Comparison of ENCODE assay signal across 10 mouse cellular contexts in genomic region chr1:22105496-22105895, GRCm38 (mm10).
DNase-seq lines count a peak whose midpoint lies in the region; ATAC-seq and TF ChIP-seq lines count a peak whose summit lies in the region.
"Had no signal": no experiment of that assay in that cellular context is flagged by ENCODE, and none has a peak within 500 bp of the region (broad histone marks: within the 10 kb centered on the region; RNA-seq: fewer than 3 reads in every experiment).

No protein-coding gene starts in this region.

- H3K79me2 ChIP-seq in liver, adult 2 months (ENCODE audit: control insufficient read depth, insufficient read depth, low read length) = no peaks in the 10 kb centered on the region

- H3K4me1 ChIP-seq in forebrain, postnatal 0 days (ENCODE audit: insufficient read depth) = no peaks in the 10 kb centered on the region
- H3K4me1 ChIP-seq in forebrain, embryonic 13.5 days = no peaks in the 10 kb centered on the region
- H3K4me1 ChIP-seq in liver, adult 2 months (ENCODE audit: control insufficient read depth, insufficient read depth, low read length) = no peaks in the 10 kb centered on the region
- no peaks in the 10 kb centered on the region for H3K4me1 ChIP-seq in liver, postnatal 0 days (ENCODE audit: insufficient read depth)
- H3K4me1 ChIP-seq in E14TG2a.4 (replicated peaks; ENCODE audit: low read depth, low read length) = no peaks in the 10 kb centered on the region
- H3K4me1 ChIP-seq: lung, embryonic 15.5 days had no signal

- no peaks in the 10 kb centered on the region for H3K27me3 ChIP-seq in forebrain, postnatal 0 days (ENCODE audit: insufficient read depth, low read length)
- H3K27me3 ChIP-seq in forebrain, embryonic 13.5 days = no peaks in the 10 kb centered on the region
- H3K27me3 ChIP-seq in liver, adult 2 months (ENCODE audit: control insufficient read depth, insufficient read depth, low read length) = no peaks in the 10 kb centered on the region
- H3K27me3 ChIP-seq in liver, postnatal 0 days (ENCODE audit: insufficient read depth, low read length) = no peaks in the 10 kb centered on the region
- no peaks in the 10 kb centered on the region for H3K27me3 ChIP-seq in E14TG2a.4 (ENCODE audit: insufficient read depth, low read length)
- H3K27me3 ChIP-seq: lung, embryonic 15.5 days had no signal

- H3K4me3 ChIP-seq in forebrain, postnatal 0 days (ENCODE audit: low read depth, low read length) = no peak overlapping the region
- no peak overlapping the region for H3K4me3 ChIP-seq in forebrain, embryonic 13.5 days
- no peak overlapping the region for H3K4me3 ChIP-seq in liver, adult 2 months (ENCODE audit: insufficient read depth, low read depth, low read length)
- no peak overlapping the region for H3K4me3 ChIP-seq in liver, postnatal 0 days (ENCODE audit: low read depth, low read length)
- no peak overlapping the region for H3K4me3 ChIP-seq in E14TG2a.4 (replicated peaks; ENCODE audit: low read length)
- H3K4me3 ChIP-seq: lung, embryonic 15.5 days had no signal

- no peak overlapping the region for H3K4me2 ChIP-seq in forebrain, postnatal 0 days (ENCODE audit: low read depth)
- H3K4me2 ChIP-seq in forebrain, embryonic 13.5 days = no peak overlapping the region
- H3K4me2 ChIP-seq in liver, postnatal 0 days (ENCODE audit: low read depth, low read length) = no peak overlapping the region
- H3K4me2 ChIP-seq: lung, embryonic 15.5 days had no signal

- ATAC-seq in forebrain, postnatal 0 days = no peak
- ATAC-seq in forebrain, embryonic 13.5 days = no peak
- ATAC-seq in liver, postnatal 0 days = no peak

- no peaks in the 10 kb centered on the region for H3K36me3 ChIP-seq in forebrain, postnatal 0 days (ENCODE audit: insufficient read depth)
- no peaks in the 10 kb centered on the region for H3K36me3 ChIP-seq in forebrain, embryonic 13.5 days (ENCODE audit: poor library complexity, severe bottlenecking)
- no peaks in the 10 kb centered on the region for H3K36me3 ChIP-seq in liver, adult 2 months (ENCODE audit: control insufficient read depth, insufficient read depth, low read length)
- no peaks in the 10 kb centered on the region for H3K36me3 ChIP-seq in liver, postnatal 0 days (replicated peaks; ENCODE audit: insufficient read depth, low read length)
- H3K36me3 ChIP-seq in E14TG2a.4 (ENCODE audit: insufficient read depth, low read length) = no peaks in the 10 kb centered on the region
- H3K36me3 ChIP-seq: lung, embryonic 15.5 days had no signal

- peak; percentile 16; the same call in 1 of the 2 replicates for TF ChIP-seq CTCF in forebrain, postnatal 0 days (IDR thresholded peaks at IDR 0.05; ENCODE audit: low read depth)
- TF ChIP-seq CTCF in liver, adult 2 months (IDR thresholded peaks at IDR 0.05; ENCODE audit: low read depth, low read length) = peak; percentile 65
- no peak for TF ChIP-seq CTCF in liver, postnatal 0 days (IDR thresholded peaks at IDR 0.05; ENCODE audit: low read depth)
- peak; percentile 59 for TF ChIP-seq CTCF in E14TG2a.4 (conservative IDR thresholded peaks at IDR 0.05; ENCODE audit: low read length)

- no peak for TF ChIP-seq EP300 in liver, postnatal 0 days (IDR thresholded peaks at IDR 0.05; ENCODE audit: low read depth)

- H3K9me3 ChIP-seq in forebrain, postnatal 0 days (ENCODE audit: low read length) = no peaks in the 10 kb centered on the region
- H3K9me3 ChIP-seq in forebrain, embryonic 13.5 days (replicated peaks) = no peaks in the 10 kb centered on the region
- H3K9me3 ChIP-seq in liver, postnatal 0 days (ENCODE audit: low read length) = no peaks in the 10 kb centered on the region
- no peaks in the 10 kb centered on the region for H3K9me3 ChIP-seq in E14TG2a.4 (ENCODE audit: low read length)
- H3K9me3 ChIP-seq: lung, embryonic 15.5 days had no signal

- no peak for DNase-seq in forebrain, postnatal 0 days
- no peak for DNase-seq in liver, adult 2 months (ENCODE audit: extremely low read depth, low read depth, low spot score)
- DNase-seq in liver, postnatal 0 days = no peak
- peak; percentile 12 for DNase-seq in embryo, embryonic 10.5 days (ENCODE audit: low spot score)
- DNase-seq in right cerebral cortex, postnatal 10 days (ENCODE audit: low spot score in 2 of 2) = no peak
- no peak for DNase-seq in adrenal gland, adult (ENCODE audit: inconsistent age in 2 of 2, low spot score in 1 of 2)
- DNase-seq: layer of hippocampus, adult 9-11 months had no signal

- 50% methylated on average over 3 of the region's 3 CpGs for WGBS in forebrain, postnatal 0 days
- WGBS in forebrain, embryonic 13.5 days = 53% methylated on average over 3 of the region's 3 CpGs
- 52% methylated on average over 3 of the region's 3 CpGs for WGBS in liver, adult 2 months
- WGBS in liver, postnatal 0 days (ENCODE audit: insufficient replicate concordance) = 52% methylated on average over 3 of the region's 3 CpGs

- H3K27ac ChIP-seq in forebrain, postnatal 0 days (ENCODE audit: low read depth, low read length) = no peak overlapping the region
- H3K27ac ChIP-seq in forebrain, embryonic 13.5 days = no peak overlapping the region
- no peak overlapping the region for H3K27ac ChIP-seq in liver, adult 2 months (replicated peaks; ENCODE audit: insufficient read depth, low read depth, low read length)
- H3K27ac ChIP-seq in liver, postnatal 0 days (ENCODE audit: low read depth) = no peak overlapping the region
- H3K27ac ChIP-seq: lung, embryonic 15.5 days had no signal

- TF ChIP-seq POLR2A in liver, adult 2 months (IDR thresholded peaks at IDR 0.05; ENCODE audit: extremely low read depth, insufficient read depth, low read length) = no peak

- no peak overlapping the region for H3K9ac ChIP-seq in forebrain, postnatal 0 days
- H3K9ac ChIP-seq in forebrain, embryonic 13.5 days = no peak overlapping the region
- no peak overlapping the region for H3K9ac ChIP-seq in liver, adult 2 months (ENCODE audit: low read depth, low read length)
- no peak overlapping the region for H3K9ac ChIP-seq in liver, postnatal 0 days (replicated peaks)
- H3K9ac ChIP-seq: lung, embryonic 15.5 days had no signal
